Mouse (Mus musculus) heart, postnatal 10 days (tissue): ENCODE data around the gene Gpr179. TPM values are rescaled to one million over a fixed set of nuclear protein-coding genes. Genes with fewer than 3 reads are reported as not detected.
A peak's percentile ranks its signal among the peaks of the same experiment; 100 is the strongest.

Experiments used
- DNase-seq, 2 experiments: peaks; one replicate each; pipeline ENCODE4 v3.0.0; 2021
- intact Hi-C: fragments of 180-260 bp; cut with DNase I; formaldehyde crosslinking; loops from one replicate; pipeline ENCODE4 v1.15.1; 2025
- total RNA-seq, 2 experiments: library from RNA; stranded (reverse); gene quantifications; 2 replicates each; pipeline ENCODE4 v1.2.3; 2021

Gene Gpr179
- total RNA-seq, 2 experiments from 2014 or later = 0.02 to 0.05 TPM

DNA sequence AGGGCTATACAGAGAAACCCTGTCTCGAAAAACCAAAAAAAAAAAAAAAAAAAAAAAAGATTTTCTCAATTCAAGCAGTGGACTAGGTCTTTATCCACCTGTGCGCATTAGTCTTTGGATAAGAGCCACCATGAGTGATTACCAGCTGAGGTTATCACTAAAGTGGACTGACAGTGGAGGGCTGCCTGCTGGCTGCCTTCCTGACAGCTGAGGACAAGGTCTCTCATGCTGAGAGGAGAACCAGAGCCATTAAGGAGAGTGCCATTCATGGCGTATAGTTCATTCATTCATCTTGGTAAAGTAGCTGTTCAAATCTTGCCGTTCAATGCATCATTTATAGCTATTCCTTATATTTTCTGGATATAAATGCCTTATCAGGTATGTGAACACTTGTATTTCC is 55.3 kb downstream of the Gpr179 start:
- intact Hi-C loops = no loop called here
- DNase-seq = peak; percentile 18 to 52

DNA sequence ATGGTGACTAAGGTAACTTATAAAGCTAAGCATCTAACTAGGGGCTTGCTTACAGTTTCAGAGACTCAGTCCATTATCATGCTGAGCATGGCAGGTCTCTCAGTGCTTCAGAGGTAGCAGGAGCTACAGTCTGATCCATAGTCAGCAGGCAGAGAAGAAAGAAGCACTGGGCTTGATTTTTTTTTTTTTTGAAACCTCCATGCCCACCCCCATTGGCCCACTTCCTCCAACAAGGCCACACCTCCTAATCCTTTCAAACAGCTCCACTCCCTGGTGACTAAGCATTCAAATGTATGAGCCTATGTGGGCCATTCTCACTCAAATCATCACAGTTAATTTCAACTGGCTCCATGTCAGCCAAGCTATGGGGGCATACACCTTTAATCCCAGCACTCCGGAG is 59.1 kb downstream of the Gpr179 start:
- no peak for DNase-seq
- intact Hi-C loops = no loop called here

DNA sequence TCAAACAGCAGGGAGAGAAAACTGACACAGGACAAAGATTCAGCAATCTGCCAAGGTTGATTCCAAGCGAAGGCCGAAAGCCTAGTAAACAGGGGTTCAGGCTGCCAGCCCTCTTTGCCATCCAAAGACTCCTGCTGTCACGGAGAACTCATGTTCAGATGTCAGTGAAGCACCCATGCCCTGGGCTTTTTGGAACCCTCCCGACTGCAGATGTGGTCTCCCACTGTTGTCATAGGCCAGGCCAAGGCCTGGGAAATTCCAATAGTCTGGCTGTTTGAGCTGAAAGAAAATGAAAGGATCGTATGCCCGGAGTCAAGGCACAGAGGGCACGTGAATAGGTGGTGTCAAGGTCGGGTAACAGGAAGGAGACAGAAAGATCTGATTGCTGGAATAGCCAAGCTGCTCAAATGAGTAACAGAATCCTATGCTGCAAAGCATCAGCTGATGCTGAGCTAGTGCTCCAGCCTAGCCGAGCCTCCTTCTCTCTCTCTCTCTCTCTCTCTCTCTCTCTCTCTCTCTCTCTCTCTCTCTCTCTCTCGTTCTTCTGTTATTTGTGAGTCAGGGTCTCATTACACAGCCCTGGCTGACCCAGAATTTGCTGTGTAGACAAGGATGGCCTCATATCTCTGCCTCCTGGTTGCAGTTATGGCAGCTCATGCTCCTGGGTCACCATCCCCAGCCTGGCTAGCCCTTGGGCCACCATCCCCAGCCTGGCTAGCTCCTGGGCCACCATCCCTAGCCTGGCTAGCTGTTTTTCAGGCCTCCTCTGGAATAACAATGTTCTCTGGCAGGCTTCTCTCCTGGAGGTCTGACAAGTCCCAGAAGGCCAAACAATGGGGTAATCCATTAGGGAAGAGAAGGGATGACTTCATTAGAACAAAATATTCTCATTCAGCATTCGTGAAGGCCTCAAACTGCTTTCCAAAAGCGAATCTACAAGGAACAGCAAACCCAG is 62.3 kb downstream of the Gpr179 start:
- DNase-seq = peak; percentile 51 to 72
- intact Hi-C loops = no loop called here

DNA sequence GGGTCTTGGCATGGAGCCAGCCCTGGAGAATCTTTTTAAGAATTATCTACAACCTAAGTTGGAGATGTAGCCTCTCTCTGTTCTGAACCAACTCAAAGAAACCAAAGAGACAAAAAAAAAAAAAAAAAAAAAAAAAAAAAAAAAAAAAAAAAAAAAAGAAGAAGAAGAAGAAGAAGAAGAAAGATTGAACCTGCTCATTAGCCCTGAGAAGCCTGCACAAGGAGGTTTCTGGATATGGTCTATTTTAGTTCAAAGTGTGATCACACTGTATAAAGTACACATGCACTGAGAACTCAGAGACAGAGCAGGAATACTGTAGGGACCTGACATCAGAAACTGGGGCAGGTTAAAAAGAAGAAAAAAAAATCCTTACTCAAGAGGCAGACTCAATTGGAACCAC is 64.2 kb downstream of the Gpr179 start:
- intact Hi-C loops = no loop called here
- no peak for DNase-seq

DNA sequence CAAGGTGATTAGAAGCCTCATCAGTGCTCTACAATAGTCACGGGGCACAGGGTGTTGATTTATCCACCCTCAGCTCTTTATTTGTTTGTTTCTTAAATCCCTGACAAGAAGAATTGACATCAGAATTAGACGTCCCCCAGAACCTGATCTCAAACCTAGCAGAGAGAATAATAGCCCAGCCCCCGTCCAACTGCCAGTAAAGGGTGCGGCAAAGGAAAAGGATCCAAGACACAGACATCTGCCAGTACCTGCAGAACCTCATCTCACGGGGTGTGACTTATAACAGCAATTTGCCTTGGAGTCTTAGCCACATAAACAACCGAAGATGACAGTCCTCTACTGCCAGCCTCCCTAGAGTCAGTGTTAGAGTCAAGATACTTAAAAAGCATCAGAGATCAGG is 64.9 kb downstream of the Gpr179 start:
- no peak for DNase-seq
- intact Hi-C loops = no loop called here

DNA sequence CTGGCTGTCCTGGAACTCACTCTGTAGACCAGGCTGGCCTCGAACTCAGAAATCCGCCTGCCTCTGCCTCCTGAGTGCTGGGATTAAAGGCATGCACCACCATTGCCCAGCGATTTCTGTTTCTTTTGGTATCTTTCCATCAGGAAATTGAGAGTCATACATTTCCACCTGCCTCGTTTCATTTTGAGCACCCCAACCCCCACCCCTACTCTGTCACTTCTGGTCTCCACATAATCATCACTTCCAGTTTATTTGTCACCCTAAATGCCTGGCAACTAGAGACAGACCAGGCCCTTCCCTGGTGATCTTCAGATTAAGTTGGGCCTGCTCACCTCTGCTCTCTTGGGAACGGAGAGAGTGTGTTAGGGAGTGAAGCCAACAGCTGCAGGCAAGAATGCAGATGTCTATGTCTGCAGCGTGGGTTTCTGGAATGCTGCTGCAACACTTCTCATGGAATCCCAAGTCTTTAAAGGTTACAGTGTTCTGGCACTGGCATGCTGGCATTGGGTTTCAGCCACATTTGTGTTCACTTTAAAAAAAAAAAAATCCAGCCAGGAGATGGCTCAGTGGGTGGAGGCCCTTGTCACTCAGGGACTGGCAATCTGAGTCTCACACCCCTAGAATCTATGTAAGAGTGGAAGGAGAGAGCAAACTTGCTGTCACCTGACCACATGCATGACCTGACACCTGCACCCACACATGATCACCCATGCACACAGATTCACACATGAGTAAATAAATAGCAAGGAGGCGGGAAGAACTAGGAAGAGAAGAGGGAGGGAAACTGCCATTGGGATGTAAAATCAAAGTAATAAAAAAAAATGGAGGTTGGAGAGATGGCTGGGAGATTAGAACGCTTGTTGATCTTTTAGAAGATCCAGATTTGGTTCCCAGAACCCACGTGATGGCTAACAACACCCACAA is 65.8 kb downstream of the Gpr179 start:
- intact Hi-C loops = no loop called here
- peak; percentile 27 to 53 for DNase-seq

DNA sequence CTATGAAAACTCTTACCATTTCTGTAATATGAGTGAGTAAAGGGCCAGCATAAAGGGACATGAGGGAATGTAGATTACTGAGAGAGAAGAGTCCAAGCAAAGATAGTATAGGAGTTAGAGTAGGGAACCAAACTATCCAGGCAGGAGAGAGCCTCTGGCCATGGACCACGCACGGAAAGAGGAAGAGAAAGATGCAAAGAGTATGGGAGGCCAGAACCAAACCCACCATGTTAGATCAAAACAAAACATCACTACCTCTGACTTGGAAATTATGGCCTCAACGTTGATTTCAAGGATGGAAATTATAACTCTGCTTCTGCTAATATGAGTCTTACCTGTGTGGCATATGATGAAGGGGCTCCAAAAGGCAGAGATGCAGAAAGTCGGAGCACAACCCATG is 67.0 kb downstream of the Gpr179 start:
- intact Hi-C loops = no loop called here
- no peak for DNase-seq

DNA sequence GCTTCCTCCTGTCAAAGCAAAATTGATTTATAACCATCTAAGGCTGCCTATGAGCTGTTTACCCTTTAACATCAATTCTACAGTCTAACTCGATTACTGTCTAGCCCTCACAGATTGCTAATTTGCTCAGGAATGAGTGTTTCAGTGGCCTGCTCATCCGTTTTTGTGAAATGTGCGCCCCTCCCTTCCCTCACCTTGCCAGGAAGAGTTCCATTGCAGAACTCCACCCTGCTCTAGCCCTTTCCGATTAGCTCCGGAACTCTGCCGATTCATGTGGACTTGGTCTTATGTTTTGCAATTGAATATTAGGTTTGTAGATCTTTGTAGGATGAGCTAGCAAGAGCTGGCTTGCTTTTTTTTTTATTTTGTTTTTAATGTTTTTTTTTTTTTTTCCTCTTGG is 69.7 kb downstream of the Gpr179 start:
- no peak for DNase-seq
- intact Hi-C loops = no loop called here

Other genes starting within 250 kb of the Gpr179 start
- gene Tbx21, start 236.7 kb downstream of the Gpr179 start, total RNA-seq = not detected
- gene Tbkbp1, start 200.6 kb downstream of the Gpr179 start, total RNA-seq = 10 to 100 TPM; 15.9 to 17.3 TPM
- 100 to 1,000 TPM; 107 to 121 TPM for gene Kpnb1, start 164.2 kb downstream of the Gpr179 start, total RNA-seq
- 10 to 100 TPM; 64.2 to 71.8 TPM for gene Npepps, start 71.4 kb downstream of the Gpr179 start, total RNA-seq
- gene Mrpl45, start 36.4 kb downstream of the Gpr179 start, total RNA-seq = 10 to 100 TPM; 44.1 to 51.8 TPM
- 10 to 100 TPM; 19.9 to 20.2 TPM for gene Socs7, start 10.5 kb upstream of the Gpr179 start, total RNA-seq
- 10 to 100 TPM; 34.4 to 34.7 TPM for gene Arhgap23, start 63.5 kb upstream of the Gpr179 start, total RNA-seq
- gene 4933428G20Rik, start 148.3 kb upstream of the Gpr179 start, total RNA-seq = not detected
- gene Srcin1, start 224.1 kb upstream of the Gpr179 start, total RNA-seq = under 1 TPM; 0.19 to 0.20 TPM